Mouse (Mus musculus) ovary, postnatal 10 days (tissue): ENCODE results near the gene Zfp131.

Experiments
- DNase-seq: peaks from one replicate; pipeline ENCODE4 v3.0.0; 2022; ENCODE audit warnings: low spot score

Gene Zfp131

DNA sequence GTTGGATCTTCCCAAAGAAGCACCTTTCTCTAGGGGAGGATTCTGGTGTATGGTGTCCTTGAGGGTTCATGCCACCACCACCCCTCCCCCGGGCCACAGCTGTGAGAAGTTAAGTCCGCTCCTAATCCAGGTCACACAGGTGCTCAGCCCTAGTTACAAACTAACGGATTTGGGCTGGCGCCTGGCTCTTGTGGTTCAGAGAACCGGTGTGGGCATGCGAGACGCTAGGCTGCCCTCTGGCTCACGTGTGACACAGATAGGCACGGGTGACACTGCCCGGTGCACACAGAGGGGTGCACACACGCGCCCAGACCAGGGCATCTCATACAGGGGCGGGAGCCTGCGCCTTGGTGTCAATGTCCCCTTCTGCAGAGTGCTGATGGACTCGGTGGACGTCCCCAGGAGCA lies 35.5 kb downstream of the Zfp131 start:
- no peak for DNase-seq

- no peak for DNase-seq
These were observed 36.1 kb downstream of the Zfp131 start for GRCm38 (mm10) chr13:119754635-119755020.

GRCm38 (mm10) chr13:119753859-119754634 lies 36.6 kb downstream of the Zfp131 start:
- DNase-seq: no peak

DNA sequence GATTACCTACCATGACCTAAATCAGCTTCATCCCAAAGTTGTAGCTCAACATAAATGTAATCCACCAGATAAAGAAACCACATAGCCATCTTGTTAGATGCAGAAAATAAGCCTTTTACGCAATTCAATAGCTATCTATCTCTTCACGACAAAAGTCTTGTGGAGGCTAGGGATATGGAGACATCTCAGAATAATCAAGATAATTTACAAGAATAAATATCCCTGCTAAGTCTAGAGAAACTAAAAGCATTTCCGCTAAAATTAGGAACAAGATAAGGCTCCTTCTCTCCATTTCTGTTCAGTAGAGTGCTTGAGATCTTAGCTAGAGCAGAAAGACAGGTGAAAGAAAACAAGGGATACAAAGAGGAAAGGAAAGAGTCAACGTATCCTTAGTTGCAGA lies 43.8 kb downstream of the Zfp131 start:
- DNase-seq: no peak

DNA sequence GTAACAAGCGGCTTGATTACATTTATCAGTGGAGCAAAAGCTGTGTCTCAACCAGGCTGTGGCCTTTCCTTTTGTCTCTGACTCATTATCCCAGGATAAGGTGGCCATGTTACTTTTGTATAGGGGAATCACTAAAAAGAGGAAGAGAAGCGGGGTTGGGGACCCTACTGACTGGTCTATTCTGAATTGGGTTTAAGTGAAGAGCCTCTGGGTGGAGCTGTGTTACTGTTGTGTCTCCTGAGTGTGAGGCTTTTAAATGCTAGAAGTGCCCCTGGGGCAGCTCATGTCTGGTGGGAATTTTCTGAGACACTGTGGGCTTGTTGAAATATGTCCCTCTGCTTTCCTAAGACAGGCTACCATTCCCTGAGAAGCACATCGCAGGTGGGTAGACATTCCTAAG lies 47.2 kb downstream of the Zfp131 start:
- no peak for DNase-seq

- no peak for DNase-seq
These were observed 47.8 kb downstream of the Zfp131 start for GRCm38 (mm10) chr13:119742711-119743415.

DNA sequence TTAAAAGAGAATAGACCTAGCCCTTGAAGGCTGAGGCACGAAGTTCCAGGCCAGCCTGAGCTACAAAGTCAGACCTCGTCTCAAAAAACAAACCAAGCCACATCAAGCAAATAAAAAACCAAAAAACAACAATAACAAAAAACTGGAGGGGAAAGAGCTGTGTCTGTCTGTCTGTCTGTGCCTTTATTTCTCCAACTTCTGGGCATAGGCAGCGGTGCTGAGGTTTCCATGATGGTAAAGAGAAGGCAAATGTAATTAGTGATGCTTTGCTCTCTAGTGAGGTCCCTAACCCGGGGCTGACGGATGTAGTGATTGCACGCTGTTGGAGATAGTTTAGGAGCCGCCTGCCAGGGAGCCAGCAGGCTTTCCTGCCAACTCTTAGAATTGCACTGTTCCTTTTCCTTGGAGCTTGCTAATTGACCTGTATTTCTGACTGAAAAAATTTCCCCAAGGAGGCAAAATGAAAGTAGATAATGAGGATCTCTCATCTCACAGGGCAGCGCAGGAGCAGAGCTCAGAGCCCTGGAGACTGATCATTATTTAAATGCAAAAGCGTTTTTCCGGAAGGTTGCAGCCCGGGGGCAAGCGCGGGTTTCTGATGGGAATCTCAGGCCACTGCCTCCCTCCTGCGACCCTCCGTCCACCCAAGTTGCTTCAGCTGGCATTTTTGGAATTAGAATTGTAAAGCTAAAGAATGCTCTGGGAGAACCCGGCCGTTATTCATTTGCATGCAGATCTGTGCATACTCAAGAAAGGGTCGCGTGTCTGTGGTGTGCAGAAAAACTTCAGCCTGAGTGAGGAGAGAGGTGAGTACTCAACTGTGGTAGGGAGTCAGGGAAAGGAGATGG lies 49.1 kb downstream of the Zfp131 start:
- DNase-seq: no peak

- DNase-seq: no peak
These were observed 59.2 kb downstream of the Zfp131 start for GRCm38 (mm10) chr13:119731448-119731847.

DNA sequence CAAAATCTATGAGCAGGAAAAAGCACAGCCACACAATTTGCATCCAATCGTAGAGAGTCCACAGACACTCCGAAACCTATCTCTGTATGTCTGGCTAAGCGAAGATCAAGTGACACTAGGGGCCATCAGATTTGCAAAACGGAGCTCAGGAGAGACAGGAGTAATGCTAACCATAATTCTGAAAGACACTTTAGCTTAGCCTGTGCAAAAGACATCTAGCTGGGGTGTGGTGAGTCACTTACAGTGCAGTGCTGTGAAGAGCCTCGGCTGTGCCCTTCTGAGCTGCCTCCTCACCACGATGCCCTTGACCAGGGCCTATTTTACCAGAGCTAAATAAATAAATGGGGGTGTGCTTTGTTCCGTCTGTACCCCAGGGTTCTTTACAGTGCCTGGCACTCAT lies 61.3 kb downstream of the Zfp131 start:
- DNase-seq: no peak

DNA sequence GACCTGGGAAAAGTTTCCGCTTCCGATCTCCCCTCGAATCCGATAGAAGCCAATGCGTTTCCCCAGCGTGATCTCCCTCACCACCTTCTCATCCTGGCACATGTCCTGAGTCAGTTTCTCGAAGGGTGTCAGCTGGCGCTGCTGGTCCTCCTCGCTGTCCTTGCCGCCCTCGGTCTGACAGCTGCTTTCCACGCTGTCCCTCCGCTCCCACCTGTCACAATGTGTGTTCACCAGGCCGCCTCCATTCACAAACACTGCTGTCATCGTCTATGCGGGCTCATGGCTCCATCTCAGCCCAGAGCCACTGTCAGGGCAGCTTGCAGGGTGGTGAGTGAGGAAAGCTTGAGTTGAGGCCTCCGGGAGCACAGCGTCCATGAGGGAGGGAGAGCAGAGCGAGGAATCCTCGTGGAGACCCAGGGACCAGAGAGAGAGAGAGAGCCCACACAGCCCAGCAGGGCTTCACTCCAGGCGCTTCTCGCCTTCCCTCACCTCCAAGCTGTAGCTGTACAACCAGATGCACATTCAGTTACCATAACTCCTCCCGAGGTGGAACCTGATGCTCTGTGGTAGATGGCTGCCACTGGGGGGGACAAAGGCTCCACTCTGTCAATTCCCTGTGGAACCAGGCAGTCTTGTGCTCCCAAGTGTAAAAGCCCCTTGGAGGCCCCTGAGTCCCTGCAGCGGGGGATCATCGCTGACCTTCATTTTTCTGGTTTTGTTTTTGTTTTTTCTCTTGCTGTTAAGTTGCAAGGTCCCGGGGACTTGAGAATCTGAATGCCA lies 62.9 kb downstream of the Zfp131 start:
- DNase-seq: no peak

GRCm38 (mm10) chr13:119724541-119724940 lies 66.1 kb downstream of the Zfp131 start:
- DNase-seq: no peak

- DNase-seq: no peak
These were observed 67.3 kb downstream of the Zfp131 start for GRCm38 (mm10) chr13:119723368-119723767.

- DNase-seq: no peak
These were observed 68.2 kb downstream of the Zfp131 start for GRCm38 (mm10) chr13:119722447-119722846.

DNA sequence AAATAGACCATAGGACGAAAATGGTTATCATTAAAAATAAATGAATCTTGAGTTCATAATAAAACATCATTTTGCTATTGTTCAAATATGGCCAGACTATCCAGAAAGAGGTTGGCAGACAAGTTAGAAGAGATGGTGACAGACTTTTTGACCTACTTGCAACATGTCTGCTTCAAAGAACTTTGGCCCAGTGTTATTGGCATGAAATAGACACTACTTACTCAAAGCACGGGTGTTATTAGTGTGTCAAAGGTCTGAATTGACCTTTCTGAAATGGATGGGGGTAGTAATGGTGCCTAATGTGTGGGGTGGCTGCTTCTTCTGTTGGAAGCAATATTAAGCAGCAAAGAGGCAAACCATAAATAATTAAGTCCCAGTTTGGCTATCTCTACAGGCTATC lies 74.6 kb downstream of the Zfp131 start:
- no peak for DNase-seq
